Mouse (Mus musculus): ENCODE results near the gene Olfr267. TPM values are rescaled to one million over a fixed set of nuclear protein-coding genes. Genes with fewer than 3 reads are reported as not detected.

The Olfr267 gene
- polyA plus RNA-seq, 1 experiment = not detected

- H3K27ac ChIP-seq (ENCODE audit: insufficient read depth, low read depth, low read length) = peak overlapping the region; percentile 41; the same call in 1 of the 2 replicates
- no peaks in the 10 kb centered on the region for H3K27me3 ChIP-seq (ENCODE audit: control insufficient read depth, insufficient read depth, low read length)
- H3K36me3 ChIP-seq (ENCODE audit: control insufficient read depth, insufficient read depth, low read length) = no peaks in the 10 kb centered on the region
- 33% methylated on average over 7 of the region's 7 CpGs for WGBS
- TF ChIP-seq CTCF (IDR thresholded peaks at IDR 0.05; ENCODE audit: extremely low read depth, insufficient read length, insufficient replicate concordance, low read depth, low read length) (no peak), POLR2A (IDR thresholded peaks at IDR 0.05; ENCODE audit: low read depth, low read length) (no peak)
- H3K4me1 ChIP-seq (ENCODE audit: control insufficient read depth, insufficient read depth, insufficient read length, low read length) = peaks cover 4% of the 10 kb centered on the region; the same call in 1 of the 2 replicates
- no peak overlapping the region for H3K4me3 ChIP-seq (ENCODE audit: low read depth, low read length)
Observed at GRCm38 (mm10) chr4:58745583-58746222, 41.8 kb downstream of the Olfr267 start.

- 72% methylated on average over 18 of the region's 18 CpGs for WGBS
- H3K4me3 ChIP-seq (ENCODE audit: low read depth, low read length) = no peak overlapping the region
- no peak for TF ChIP-seq POLR2A (IDR thresholded peaks at IDR 0.05; ENCODE audit: low read depth, low read length)
- TF ChIP-seq CTCF (IDR thresholded peaks at IDR 0.05; ENCODE audit: extremely low read depth, insufficient read length, insufficient replicate concordance, low read depth, low read length) = peak; percentile 35; the same call in 1 of the 2 replicates
- H3K27ac ChIP-seq (ENCODE audit: insufficient read depth, low read depth, low read length) = peak overlapping the region; percentile 62; the same call in 1 of the 2 replicates
- no peaks in the 10 kb centered on the region for H3K4me1 ChIP-seq (ENCODE audit: control insufficient read depth, insufficient read depth, insufficient read length, low read length)
- H3K36me3 ChIP-seq (ENCODE audit: control insufficient read depth, insufficient read depth, low read length) = no peaks in the 10 kb centered on the region
- no peaks in the 10 kb centered on the region for H3K27me3 ChIP-seq (ENCODE audit: control insufficient read depth, insufficient read depth, low read length)
Observed at GRCm38 (mm10) chr4:58736867-58737633, 50.5 kb downstream of the Olfr267 start.

Other genes starting within 250 kb of the Olfr267 start
- 32.1 and 47.0 TPM in 2 replicates for gene Lpar1, start 233.8 kb downstream of the Olfr267 start, polyA plus RNA-seq (2012; rRNA removed)
- 13.5 and 25.8 TPM in 2 replicates for gene Ecpas, start 125.0 kb upstream of the Olfr267 start, polyA plus RNA-seq (2012; rRNA removed)
- gene Zkscan16, start 155.9 kb upstream of the Olfr267 start, polyA plus RNA-seq (2012; rRNA removed) = not detected in 2 replicates
- gene Ptgr1, start 199.4 kb upstream of the Olfr267 start, polyA plus RNA-seq (2012; rRNA removed) = 9.9 and 11.2 TPM in 2 replicates
- gene Dnajc25, start 207.3 kb upstream of the Olfr267 start, polyA plus RNA-seq (2012; rRNA removed) = 4.2 and 4.7 TPM in 2 replicates
- gene Gm20503, start 215.5 kb upstream of the Olfr267 start, polyA plus RNA-seq (2012; rRNA removed) = 0.96 TPM in 1 of 2 replicates, not detected in the other
- 7.1 and 13.0 TPM in 2 replicates for gene Gng10, start 247.4 kb upstream of the Olfr267 start, polyA plus RNA-seq (2012; rRNA removed)